Mouse (Mus musculus): ENCODE measurements around the gene Rarb. TPM values are rescaled to one million over a fixed set of nuclear protein-coding genes. Genes with fewer than 3 reads are reported as not detected.

Rarb gene
- polyA plus RNA-seq, 2 experiments = 1.7 TPM

DNA sequence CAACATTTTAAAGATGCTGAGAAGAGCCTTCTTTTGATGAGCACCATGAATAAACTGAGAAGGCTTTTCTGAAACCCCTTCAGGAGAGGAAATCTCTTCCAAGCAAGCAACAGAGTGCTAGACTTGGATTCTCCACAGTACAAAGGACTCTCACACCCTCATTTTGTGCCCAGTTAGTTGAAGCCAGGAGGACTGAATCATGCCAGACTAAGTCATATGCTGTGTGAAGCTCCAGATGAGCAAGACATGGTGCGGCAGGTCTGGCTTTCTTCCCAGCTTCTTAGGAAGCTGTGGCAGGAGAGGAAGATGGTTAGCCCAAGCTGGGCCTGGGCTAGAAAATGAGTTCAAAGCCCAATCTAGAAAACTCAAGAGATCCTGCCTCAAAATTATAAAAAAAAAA is 267.1 kb downstream of the Rarb start:
- Histone ChIP-seq H3K27me3 (ENCODE audit: control insufficient read depth, insufficient read depth, low read length) (no peaks in the 10 kb centered on the region), H3K36me3 (replicated peaks; ENCODE audit: control insufficient read depth, insufficient read depth, low read depth) (no peaks in the 10 kb centered on the region), H3K4me3 (ENCODE audit: insufficient read depth in 1 of 2, low read depth in 2 of 2, low read length in 2 of 2) (no peak overlapping the region), H3K9ac (replicated peaks) (no peak overlapping the region), H3K27ac (no peak overlapping the region), H3K4me1 (replicated peaks; ENCODE audit: control insufficient read depth in 2 of 2, insufficient read depth in 2 of 2, low read length in 1 of 2) (peaks cover 0 to 5% of the 10 kb centered on the region in 2 experiments; a peak in 2 of 4 replicates), H3K4me2 (ENCODE audit: low read depth) (no peak overlapping the region), H3K9me3 (ENCODE audit: control insufficient read depth, low read length) (no peaks in the 10 kb centered on the region)
- 65% methylated on average over 1 of the region's 1 CpGs for WGBS (ENCODE audit: insufficient replicate concordance)
- ATAC-seq (ENCODE audit: insufficient read depth) = no peak
- DNase-seq (ENCODE audit: low read depth in 3 of 3, low spot score in 3 of 3) = no peak
- TF ChIP-seq CTCF (IDR thresholded peaks at IDR 0.05; ENCODE audit: low read depth) (no peak), EP300 (IDR thresholded peaks at IDR 0.05; ENCODE audit: low read depth) (no peak)

DNA sequence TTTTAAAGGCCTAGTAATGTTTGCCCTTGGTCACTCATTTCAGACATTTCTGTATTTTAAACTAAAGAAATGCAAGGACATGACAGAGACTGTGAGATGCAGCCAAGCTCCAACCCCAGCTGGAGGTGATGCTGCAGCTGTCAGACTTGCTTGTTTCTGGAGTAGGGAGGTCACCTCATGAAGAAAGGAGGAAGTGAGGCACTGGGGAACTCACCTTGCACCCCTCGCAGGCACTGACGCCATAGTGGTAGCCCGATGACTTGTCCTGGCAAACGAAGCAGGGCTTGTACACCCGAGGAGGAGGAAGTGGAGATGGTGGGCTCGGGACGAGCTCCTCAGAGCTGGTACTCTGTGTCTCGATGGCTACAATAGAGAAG is 270.8 kb downstream of the Rarb start:
- H3K27ac ChIP-seq = no peak overlapping the region
- H3K4me2 ChIP-seq (ENCODE audit: low read depth) = no peak overlapping the region
- no peaks in the 10 kb centered on the region for H3K9me3 ChIP-seq (ENCODE audit: control insufficient read depth, low read length)
- whole genome bisulfite sequencing (ENCODE audit: insufficient replicate concordance) = 51% methylated on average over 8 of the region's 8 CpGs
- DNase-seq (ENCODE audit: low read depth in 3 of 3, low spot score in 3 of 3) (no peak), ATAC-seq (ENCODE audit: insufficient read depth) (no peak)
- no peaks in the 10 kb centered on the region for H3K36me3 ChIP-seq (replicated peaks; ENCODE audit: control insufficient read depth, insufficient read depth, low read depth)
- TF ChIP-seq CTCF (IDR thresholded peaks at IDR 0.05; ENCODE audit: low read depth) (no peak), EP300 (IDR thresholded peaks at IDR 0.05; ENCODE audit: low read depth) (no peak)
- no peak overlapping the region for H3K9ac ChIP-seq (replicated peaks)
- H3K4me3 ChIP-seq (ENCODE audit: insufficient read depth in 1 of 2, low read depth in 2 of 2, low read length in 2 of 2) = no peak overlapping the region
- H3K4me1 ChIP-seq (replicated peaks; ENCODE audit: control insufficient read depth in 2 of 2, insufficient read depth in 2 of 2, low read length in 1 of 2) = no peaks in the 10 kb centered on the region; a peak in 1 of 4 replicates
- no peaks in the 10 kb centered on the region for H3K27me3 ChIP-seq (ENCODE audit: control insufficient read depth, insufficient read depth, low read length)

DNA sequence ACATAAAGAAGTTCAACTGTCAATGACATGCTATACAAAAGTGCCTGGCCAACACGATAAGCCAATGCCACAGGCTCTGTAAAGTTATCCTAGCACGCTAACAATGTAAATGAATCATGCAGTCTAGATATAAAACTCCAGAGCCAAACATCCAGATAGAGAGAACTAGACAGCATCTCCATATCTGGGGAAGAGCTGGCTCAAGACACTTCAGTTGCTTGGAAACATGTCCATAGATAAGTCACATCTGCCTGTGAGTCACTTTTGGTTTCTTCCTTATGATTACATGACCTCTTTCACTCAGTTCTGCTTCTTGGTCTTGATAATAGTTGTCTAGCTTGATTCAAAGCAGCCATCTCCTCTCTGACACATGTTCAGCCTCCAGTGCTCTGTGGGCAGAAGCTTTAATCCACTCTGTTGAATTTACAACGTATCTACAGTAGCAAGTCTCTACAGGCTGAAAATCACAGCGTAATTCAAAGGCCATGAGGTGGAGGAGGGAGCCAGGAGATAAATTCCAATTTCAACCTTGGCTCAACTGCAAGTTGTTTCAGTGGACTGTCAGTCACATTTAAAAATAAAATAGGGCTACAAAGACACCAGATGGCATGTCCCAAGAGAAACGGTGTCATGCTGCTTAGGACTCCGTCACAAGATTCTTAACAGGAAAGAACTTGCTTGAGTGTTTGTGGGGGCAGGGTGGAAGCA is 271.3 kb downstream of the Rarb start:
- 59% methylated on average over 6 of the region's 6 CpGs for WGBS (ENCODE audit: insufficient replicate concordance)
- H3K27me3 ChIP-seq (ENCODE audit: control insufficient read depth, insufficient read depth, low read length) = no peaks in the 10 kb centered on the region
- no peaks in the 10 kb centered on the region for H3K36me3 ChIP-seq (replicated peaks; ENCODE audit: control insufficient read depth, insufficient read depth, low read depth)
- no peak for ATAC-seq (ENCODE audit: insufficient read depth)
- H3K4me1 ChIP-seq (replicated peaks; ENCODE audit: control insufficient read depth in 2 of 2, insufficient read depth in 2 of 2, low read length in 1 of 2) = no peaks in the 10 kb centered on the region
- no peak overlapping the region for H3K4me2 ChIP-seq (ENCODE audit: low read depth)
- H3K9me3 ChIP-seq (ENCODE audit: control insufficient read depth, low read length) = no peaks in the 10 kb centered on the region
- H3K27ac ChIP-seq = no peak overlapping the region
- no peak for TF ChIP-seq CTCF (IDR thresholded peaks at IDR 0.05; ENCODE audit: low read depth)
- DNase-seq (ENCODE audit: low read depth in 3 of 3, low spot score in 3 of 3) = no peak
- H3K4me3 ChIP-seq (ENCODE audit: insufficient read depth in 1 of 2, low read depth in 2 of 2, low read length in 2 of 2) = no peak overlapping the region
- H3K9ac ChIP-seq (replicated peaks) = no peak overlapping the region

DNA sequence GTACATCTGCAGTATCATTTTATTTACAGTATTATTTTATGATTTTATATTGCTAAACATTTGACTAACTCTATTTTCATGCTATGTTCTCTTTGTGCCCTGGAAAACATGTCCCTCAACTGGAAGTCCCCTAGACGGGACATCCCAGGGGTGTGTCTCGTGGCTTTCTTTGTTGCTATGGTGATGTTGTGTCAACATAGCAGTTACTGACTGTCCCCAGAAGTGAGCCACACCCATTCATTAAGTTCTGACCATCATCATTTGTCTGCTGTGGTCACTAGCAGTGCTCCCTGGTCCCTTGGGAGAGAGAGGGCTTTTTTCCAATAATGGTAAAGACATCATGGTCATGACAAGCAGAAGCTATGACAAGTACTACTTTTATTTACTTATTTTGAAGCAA is 274.0 kb downstream of the Rarb start:
- ATAC-seq (ENCODE audit: insufficient read depth) = no peak
- Histone ChIP-seq H3K4me2 (ENCODE audit: low read depth) (no peak overlapping the region), H3K4me3 (ENCODE audit: insufficient read depth in 1 of 2, low read depth in 2 of 2, low read length in 2 of 2) (no peak overlapping the region), H3K4me1 (replicated peaks; ENCODE audit: control insufficient read depth in 2 of 2, insufficient read depth in 2 of 2, low read length in 1 of 2) (no peaks in the 10 kb centered on the region), H3K36me3 (replicated peaks; ENCODE audit: control insufficient read depth, insufficient read depth, low read depth) (no peaks in the 10 kb centered on the region), H3K27me3 (ENCODE audit: control insufficient read depth, insufficient read depth, low read length) (no peaks in the 10 kb centered on the region), H3K9me3 (ENCODE audit: control insufficient read depth, low read length) (no peaks in the 10 kb centered on the region), H3K27ac (no peak overlapping the region), H3K9ac (replicated peaks) (no peak overlapping the region)
- TF ChIP-seq EP300 (IDR thresholded peaks at IDR 0.05; ENCODE audit: low read depth) (no peak), CTCF (IDR thresholded peaks at IDR 0.05; ENCODE audit: low read depth) (no peak)
- WGBS (ENCODE audit: insufficient replicate concordance) = 32% methylated on average over 2 of the region's 2 CpGs
- no peak for DNase-seq (ENCODE audit: low read depth in 3 of 3, low spot score in 3 of 3)

DNA sequence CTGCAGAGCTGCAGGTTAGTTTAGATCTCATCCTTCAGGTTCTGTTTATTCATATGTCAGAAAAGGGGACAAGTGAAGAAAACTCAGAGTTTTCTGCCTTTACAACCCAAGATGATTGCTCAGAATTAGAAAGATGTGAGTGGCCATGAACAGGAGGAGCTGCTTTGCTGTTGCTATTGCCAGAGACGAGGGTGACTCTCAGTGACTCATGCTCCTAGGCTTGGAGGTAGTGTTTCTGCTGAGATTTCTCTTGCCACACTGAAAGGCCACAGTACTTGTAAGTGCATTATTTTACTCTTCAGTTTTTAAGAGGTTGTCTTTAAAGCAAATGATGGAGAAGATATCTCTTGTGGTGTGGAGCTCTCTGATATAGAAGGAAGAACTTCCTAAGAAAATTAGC is 277.3 kb downstream of the Rarb start:
- Histone ChIP-seq H3K9ac (replicated peaks) (no peak overlapping the region), H3K9me3 (ENCODE audit: control insufficient read depth, low read length) (no peaks in the 10 kb centered on the region), H3K4me2 (ENCODE audit: low read depth) (no peak overlapping the region), H3K27me3 (ENCODE audit: control insufficient read depth, insufficient read depth, low read length) (no peaks in the 10 kb centered on the region), H3K4me1 (replicated peaks; ENCODE audit: control insufficient read depth in 2 of 2, insufficient read depth in 2 of 2, low read length in 1 of 2) (no peaks in the 10 kb centered on the region), H3K4me3 (ENCODE audit: insufficient read depth in 1 of 2, low read depth in 2 of 2, low read length in 2 of 2) (no peak overlapping the region), H3K36me3 (replicated peaks; ENCODE audit: control insufficient read depth, insufficient read depth, low read depth) (no peaks in the 10 kb centered on the region), H3K27ac (no peak overlapping the region)
- DNase-seq (ENCODE audit: low read depth in 3 of 3, low spot score in 3 of 3) (no peak), ATAC-seq (ENCODE audit: insufficient read depth) (no peak)
- TF ChIP-seq EP300 (IDR thresholded peaks at IDR 0.05; ENCODE audit: low read depth) (no peak), CTCF (IDR thresholded peaks at IDR 0.05; ENCODE audit: low read depth) (no peak)
- 39% methylated on average over 1 of the region's 1 CpGs for WGBS (ENCODE audit: insufficient replicate concordance)
